Mouse (Mus musculus): ENCODE measurements around the gene Glyctk. TPM values are rescaled to one million over a fixed set of nuclear protein-coding genes. Genes with fewer than 3 reads are reported as not detected.
A peak's percentile ranks its signal among the peaks of the same experiment; 100 is the strongest.

Gene Glyctk
- total RNA-seq, 2 experiments from 2014 or later, result 4.2 to 4.8 TPM

DNA sequence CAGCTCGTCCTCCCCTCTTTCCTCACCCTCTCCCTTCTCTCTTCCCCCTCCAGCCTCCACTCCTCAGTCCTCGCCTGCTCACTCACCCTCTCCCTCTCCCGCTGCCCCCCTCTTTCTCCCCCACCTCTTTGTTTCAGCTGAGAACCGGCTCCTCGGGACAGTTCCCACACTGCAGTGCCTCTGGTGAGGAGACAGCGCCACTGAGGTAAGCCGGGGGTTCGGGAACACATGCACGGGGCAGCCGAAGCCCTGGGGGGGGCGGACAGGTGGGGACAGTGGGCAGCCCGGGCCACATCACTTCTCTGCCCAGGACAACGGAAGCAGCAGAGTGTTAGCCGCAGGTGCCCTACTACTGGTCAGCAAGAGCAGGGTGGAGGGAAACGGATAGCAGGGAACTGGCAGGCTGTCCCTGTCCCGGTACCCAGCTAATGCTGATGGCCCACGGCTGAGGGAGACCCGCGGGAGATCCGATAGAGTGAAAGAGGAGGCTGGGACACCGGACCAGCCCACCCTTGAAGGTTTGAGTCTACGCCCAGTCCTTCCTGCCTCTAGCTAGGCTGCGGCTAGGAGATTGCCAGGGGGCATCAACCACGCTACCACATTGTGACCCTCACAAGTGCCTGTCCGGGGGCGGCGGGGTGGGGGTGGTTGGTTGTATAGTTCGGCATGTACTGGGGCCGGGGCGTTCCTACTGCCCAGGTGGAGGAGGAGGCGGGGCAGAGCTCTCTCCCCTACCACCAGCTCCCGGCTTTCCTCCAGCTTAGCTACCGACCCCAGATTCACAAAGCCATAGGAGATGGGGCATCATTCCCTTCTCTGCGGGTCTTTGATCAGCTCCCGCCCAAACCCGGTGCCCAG is 9.2 kb downstream of the Glyctk start:
- DNase-seq (ENCODE audit: low spot score in 2 of 2), result no peak

DNA sequence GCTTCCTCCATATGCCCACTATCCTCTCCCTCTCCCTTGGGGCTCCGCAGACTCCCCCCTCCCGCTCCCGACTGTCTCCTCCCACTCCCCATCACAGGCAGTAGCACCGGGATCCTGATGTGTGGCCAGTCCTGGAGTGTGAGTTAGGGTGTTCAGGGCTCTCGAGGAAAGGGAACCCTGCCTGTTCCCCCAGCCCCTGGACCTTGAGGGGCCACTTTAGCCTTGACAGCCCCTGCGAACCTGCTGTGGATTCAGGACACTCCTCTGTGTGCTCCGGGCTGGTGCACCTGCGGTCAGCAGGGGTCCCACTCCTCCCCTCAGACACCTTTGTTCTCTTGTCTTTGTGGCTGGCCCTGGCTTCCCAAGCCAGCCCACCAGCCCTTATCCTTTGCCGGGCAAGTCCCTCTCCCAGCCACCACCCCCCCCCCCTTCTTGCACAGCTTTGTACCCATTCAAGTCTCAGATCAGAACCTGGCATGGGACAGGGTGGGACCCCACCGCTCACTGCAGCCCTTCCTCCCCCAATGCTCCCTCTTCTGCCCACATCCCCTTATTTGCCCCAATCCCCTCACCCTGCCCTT is 10.0 kb downstream of the Glyctk start:
- DNase-seq (ENCODE audit: low spot score in 2 of 2), result no peak

DNA sequence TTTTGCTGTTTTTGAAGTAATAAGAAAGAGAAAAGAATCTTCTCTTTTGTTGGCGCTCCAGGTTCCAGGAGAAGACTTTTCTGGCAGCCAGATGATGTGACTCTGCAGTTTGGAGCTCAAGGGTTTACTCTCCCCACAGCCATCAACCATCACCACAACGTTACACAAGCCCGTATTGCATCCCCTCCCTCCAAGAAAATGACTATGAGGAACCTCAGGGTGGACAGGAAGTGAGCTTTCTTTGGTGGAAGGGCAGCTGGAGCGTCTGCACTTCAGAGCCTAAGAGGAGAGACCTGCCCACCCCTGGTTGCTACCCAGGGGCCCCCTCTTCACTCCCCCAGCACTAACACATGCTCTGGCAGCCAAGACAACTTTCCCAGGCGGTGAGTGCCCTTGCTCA is 10.7 kb downstream of the Glyctk start:
- no peak for DNase-seq (ENCODE audit: low spot score in 2 of 2)

DNA sequence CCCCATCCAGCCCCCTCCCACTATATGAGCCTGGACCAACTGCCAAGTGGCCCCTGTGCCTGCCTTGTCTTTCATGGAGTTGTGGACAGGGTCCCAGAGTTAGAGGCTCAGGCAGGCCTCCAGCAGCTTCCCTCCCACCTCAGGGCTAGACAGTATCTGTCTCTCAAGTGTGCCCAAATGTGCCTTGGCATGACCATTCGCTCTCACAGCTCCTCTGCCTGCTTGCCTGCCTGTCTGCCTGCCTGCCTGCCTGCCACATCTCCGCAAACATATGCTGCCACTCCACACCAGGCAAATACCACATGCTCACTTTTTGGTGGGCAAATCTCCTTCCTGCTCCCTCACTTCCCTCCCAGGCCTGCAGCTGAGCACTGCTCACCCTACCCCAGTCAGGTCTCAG is 12.4 kb downstream of the Glyctk start:
- DNase-seq (ENCODE audit: low spot score in 2 of 2), result peak in 1 of 2 experiments; percentile 25

DNA sequence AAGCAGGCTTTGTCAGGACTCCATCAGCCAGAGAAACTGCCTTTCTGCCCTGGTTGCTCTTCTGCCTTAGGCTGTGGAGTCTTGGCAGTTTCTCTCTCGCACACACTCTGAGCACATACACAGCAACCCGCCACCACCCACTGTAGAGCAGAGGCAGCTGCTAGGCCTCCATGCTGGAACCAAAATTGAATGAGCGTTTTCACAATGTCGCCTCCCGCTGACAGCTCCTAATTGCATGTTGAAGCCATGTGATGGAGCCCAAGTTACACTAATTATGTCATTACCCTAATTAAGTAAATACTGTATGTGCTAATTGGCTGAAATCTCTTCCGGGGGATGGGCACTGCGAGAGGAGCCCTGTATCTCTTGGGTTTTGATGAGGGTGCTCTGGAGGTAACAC is 13.8 kb downstream of the Glyctk start:
- peak in 1 of 2 experiments; percentile 61 for DNase-seq (ENCODE audit: low spot score in 2 of 2)

DNA sequence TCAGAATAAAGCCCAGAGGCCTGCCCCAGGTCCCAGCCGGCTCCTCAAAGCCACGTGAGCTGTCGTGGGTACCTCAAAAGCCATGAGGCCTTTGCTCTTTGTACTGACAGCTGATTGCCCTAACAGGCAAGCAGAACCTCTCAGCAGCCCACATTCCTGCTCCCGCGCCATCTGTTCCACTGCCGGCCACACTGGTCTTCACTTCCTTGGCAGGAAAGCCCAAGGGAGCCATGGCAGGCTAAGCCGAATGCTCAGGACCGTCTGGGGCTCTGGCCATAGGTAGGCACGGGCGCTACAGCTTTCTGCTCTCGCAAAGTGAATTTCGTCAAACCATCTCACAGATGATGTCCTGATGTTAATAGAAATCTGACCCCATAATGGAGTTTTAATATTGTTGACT is 16.0 kb downstream of the Glyctk start:
- no peak for DNase-seq (ENCODE audit: low spot score in 2 of 2)

DNA sequence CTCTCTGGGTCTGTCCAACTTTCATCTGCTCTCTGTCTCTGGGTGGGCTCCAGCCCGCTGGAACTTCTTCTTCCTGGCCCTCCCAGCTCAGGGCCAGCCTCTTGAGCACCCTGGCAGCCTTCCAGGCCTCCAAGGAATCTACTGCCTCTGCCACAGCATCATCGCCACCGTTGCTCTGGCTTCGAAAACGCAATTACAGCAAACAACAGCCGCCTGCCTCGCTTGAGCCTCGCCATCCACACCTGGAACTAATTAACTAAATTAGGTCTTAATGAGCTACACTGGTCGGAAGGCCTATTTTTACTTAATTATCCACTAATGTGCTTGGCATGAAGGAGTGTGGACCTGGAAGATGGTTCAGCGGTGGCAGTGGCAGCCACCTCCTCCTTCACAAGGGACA is 18.2 kb downstream of the Glyctk start:
- DNase-seq (ENCODE audit: low spot score in 2 of 2), result no peak

DNA sequence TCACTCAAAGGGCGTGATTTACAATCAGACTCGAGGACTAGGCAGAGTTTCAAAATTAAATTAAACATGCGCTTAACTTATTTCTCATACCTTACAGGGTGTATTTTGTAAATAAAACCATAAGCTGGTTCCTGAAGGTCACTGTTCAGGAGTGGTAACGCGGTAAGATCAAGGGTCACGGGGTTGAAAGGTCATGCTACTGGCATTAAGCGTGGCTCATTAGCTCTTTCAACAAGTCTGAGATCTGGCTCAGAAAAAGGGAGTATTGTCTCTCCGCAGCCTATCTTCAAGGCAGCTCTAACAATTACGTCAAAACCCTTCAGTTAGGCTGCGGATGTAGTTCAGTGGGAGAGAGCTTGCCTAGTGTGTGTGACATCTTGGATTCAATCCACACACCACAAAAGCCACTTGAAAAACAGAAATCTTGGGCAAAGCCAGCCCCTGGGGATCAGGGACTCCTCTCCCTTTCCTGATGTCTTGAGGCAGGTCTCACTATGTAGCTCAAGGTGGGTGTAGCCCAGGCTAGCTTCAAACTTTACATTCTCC is 20.2 kb downstream of the Glyctk start:
- no peak for DNase-seq (ENCODE audit: low spot score in 2 of 2)

DNA sequence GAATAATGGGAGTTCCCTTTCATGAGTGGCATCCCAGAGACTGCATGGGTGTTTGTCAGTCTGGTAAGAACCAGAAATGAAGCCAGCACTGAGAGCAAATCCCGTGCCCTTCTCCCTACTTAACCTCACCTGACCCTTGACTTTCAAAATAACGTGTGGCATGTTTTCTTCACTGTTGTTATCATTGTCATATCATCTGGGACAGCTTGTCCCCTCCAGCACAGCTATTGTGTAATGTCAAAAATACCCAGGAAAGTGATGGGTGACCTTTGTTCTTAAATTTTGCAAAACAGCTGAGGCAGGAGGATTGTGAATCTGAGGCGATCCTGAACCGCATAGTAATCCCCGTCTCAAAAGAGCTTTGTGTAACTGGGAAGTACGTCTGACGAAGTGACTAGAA is 27.7 kb downstream of the Glyctk start:
- DNase-seq (ENCODE audit: low spot score in 2 of 2), result no peak

DNA sequence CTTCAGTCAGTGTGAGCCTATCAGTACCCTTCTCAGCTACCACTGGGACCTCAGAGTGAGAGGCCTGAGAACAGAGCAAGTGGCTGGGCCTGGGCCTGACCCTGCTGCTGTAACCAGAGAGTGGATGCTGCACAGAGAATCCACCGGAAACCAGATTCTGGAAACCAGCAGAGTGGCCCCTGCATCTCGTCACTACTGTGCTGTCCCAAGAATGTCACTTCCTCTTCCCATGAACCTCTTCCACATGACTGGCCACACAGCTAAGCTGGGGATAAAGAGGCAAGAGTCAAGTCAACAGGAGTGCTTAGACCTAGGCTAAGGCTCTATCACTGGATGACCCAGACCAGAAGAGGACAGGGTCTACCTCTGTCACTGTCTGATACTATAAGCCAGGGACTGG is 28.9 kb downstream of the Glyctk start:
- DNase-seq (ENCODE audit: low spot score in 2 of 2), result no peak

DNA sequence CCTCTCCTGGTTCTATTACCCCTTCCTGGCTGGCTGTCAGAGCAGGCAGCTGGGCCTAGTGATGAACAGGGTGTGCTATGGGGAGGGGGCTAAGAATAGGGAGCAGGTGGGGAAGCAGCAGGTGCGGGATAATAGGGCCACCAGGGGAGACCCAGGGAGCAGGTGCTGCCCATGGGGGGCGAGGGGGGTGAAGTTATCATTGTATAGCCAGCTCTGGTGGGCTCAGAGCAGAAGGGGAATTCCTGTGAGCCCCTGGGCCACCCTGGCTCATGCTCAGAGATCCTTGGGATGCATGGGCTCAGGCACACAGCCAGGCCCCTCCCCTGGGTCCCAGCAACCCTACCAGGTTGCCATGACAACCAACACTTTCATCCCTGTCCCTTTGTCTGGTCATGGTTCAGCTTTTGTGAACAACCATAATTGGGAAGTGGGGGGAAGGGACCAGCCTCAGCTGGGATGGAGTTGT is 31.1 kb downstream of the Glyctk start:
- no peak for DNase-seq (ENCODE audit: low spot score in 2 of 2)

DNA sequence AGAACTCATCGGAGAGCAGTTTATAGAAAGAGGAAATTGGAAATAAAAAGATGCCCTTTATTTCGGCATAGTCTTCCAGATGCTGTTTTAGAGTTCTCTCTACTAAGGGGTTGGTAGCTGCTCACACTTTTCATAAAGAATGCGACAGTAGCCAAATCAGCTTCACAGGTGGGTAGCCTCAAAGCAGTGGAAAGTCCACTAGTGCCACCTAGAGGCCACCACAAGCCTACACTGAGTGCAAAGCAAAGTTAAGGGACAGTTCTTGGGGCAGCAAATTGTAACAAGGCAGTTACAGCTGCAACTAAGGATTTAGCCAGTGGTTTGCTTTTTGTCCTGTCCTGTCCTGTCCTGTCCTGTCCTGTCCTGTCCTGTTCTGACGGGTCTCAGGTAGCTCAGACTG is 34.3 kb downstream of the Glyctk start:
- peak in 1 of 2 experiments; percentile 53 for DNase-seq (ENCODE audit: low spot score in 2 of 2)

DNA sequence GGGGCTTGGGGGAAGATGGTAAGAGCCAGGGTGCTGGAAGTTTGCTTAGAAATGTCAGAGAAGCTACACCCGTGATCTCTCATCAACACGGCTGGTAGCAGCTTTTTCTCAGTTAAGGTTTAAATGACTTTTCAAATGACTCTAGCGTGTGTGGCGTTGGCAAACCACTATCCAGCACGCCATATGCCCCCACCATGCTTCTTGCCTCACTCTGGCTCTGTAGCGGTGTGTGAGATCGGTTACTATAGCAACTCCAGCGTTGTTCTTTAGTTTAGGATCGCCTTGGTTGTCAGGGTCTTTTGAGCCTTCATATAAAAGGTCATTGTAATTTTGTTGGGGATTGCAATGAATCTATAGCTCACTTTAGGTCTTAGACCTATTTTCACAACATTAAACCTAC is 38.9 kb downstream of the Glyctk start:
- peak in 1 of 2 experiments; percentile 9 for DNase-seq (ENCODE audit: low spot score in 2 of 2)

DNA sequence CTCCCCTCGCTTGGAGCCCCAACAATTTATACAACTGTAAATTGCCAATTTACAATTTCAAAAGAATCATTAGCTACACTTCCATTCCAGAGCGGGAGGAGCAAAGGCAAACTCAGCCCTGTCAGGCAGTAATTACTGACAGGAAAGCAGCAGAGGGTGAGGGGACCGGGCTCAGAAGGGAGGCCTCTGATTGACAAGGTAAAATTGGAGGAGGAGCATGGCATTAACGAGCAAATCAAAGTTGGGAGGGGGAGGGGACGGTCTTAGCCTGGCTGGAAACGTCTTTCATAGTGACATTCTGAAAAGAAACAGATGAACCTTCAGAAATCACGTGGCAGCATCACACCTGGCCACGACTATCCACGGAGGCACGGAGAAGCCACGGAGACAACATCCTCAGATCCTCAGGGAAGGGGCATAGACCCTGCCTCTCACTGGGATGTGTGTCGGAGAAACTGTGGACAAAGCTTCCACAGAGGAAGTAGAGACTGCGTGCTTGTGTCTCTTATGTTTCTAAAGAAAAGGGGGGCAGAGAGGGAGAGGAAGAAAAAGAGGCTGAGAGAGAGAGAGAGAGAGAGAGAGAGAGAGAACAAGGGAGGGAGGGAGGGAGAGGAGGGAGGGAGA is 42.0 kb downstream of the Glyctk start:
- no peak for DNase-seq (ENCODE audit: low spot score in 2 of 2)

DNA sequence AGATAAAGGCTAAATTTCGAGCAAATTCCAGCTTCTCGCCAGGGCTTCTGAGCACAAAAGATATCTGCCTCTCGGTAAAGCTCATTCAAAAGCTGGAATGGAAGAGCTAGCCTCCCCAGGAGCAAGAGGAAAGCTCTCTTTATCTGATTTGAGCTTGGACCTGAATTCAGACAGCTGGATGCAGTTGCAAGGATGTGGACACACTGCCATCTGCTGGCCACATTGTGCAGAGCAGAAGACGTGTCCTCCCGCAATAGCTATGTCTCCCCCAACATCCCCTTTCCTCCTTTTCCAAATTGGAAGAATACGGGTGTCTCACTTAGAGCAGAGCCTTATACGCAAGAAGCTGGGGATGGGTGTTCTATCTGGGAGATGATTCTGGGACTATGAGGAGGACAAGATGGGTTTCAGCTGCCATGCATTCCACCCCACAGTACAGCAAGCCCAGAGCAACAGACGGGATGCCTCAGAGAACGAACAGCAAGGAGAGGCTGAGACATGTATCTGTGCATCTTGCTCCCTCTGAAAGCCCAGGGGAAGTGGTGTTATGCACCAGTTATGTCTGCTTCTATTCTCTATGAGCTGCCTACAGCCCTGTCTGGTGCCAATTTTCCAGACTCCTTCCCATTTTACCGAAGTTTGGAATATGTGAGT is 45.0 kb downstream of the Glyctk start:
- peak; percentile 71 to 90 for DNase-seq (ENCODE audit: low spot score in 2 of 2)

DNA sequence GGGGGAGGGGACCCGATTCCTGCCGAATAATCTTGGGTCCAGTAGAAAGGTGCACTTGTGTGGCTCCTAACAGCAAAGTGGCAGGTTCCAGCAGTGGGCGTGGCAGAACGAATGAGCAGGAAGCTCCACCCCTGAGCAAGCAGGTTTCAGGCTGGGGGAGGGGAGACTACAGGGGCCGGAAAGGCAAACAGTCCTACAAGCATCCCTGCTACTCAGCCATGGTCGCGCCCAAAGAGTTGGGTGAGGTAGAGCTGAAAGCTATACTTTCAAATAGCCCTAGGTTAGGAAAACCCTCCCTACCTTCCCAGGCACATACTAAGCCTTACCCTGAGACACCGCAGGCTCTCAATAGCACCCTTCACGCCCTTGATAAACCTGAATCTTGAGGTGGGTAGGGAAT is 51.7 kb downstream of the Glyctk start:
- DNase-seq (ENCODE audit: low spot score in 2 of 2), result no peak

DNA sequence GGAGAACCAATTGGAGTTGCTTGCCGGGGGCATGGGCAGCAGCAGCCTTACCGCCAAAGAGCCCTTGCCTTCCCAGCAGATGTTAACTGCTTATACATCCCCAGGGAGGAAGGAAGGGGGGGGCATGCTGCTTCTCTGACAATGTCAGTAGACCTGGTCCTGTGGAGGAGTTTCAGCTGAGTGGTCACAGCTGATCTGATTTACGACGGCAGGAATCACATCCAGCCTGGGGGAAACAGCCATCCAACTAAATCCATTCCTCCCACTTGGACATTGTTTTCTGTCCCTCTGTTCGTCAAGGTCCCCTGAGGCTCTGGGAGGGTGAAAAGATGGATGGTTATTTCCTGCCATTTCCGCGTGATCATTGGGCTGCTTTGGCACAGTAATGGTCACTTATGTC is 53.5 kb downstream of the Glyctk start:
- DNase-seq (ENCODE audit: low spot score in 2 of 2), result no peak
